Mouse (Mus musculus) heart, embryonic 11.5 days (tissue): ENCODE data around the gene Ubxn2a. TPM values are rescaled to one million over a fixed set of nuclear protein-coding genes. Genes with fewer than 3 reads are reported as not detected.
A peak's percentile ranks its signal among the peaks of the same experiment; 100 is the strongest.
"Not testable (repeated sequence)": the region's sequence is repeated elsewhere in the genome, so short reads cannot be mapped to it uniquely, and the experiment has no call there.

Source experiments
- ATAC-seq: fragments of 200-750 bp; cut with Nextera tagmentation; replicated peaks from 2 replicates; pipeline ENCODE4 v1.8.0; 2017; ENCODE audit warnings: moderate library complexity; ENCODE audit not compliant: insufficient number of reproducible peaks, low FRiP score, low TSS enrichment
- H3K27ac ChIP-seq: fragments of 300-500 bp; sonication (generic); 2 replicates; pipeline ENCODE4 v1.5.1; 2014; ENCODE audit warnings: mild to moderate bottlenecking, low read depth, low read length
- H3K27me3 ChIP-seq: fragments of 300-500 bp; sonication (generic); 2 replicates; pipeline ENCODE4 v1.6.1; 2014; ENCODE audit warnings: mild to moderate bottlenecking, low read length, mixed read lengths; ENCODE audit not compliant: control insufficient read depth, insufficient read depth
- H3K36me3 ChIP-seq: fragments of 300-500 bp; sonication (generic); 2 replicates; pipeline ENCODE4 v1.6.1; 2014; ENCODE audit warnings: mild to moderate bottlenecking, low read length, moderate library complexity, mixed read lengths; ENCODE audit not compliant: control insufficient read depth, insufficient read depth
- H3K4me1 ChIP-seq: fragments of 300-500 bp; sonication (generic); 2 replicates; pipeline ENCODE4 v1.6.1; 2014; ENCODE audit warnings: low read length; ENCODE audit not compliant: control insufficient read depth, insufficient read depth
- H3K4me2 ChIP-seq: fragments of 300-500 bp; sonication (generic); 2 replicates; pipeline ENCODE4 v1.6.1; 2014; ENCODE audit warnings: mild to moderate bottlenecking, moderate library complexity
- H3K4me3 ChIP-seq: fragments of 300-500 bp; sonication (generic); 2 replicates; pipeline ENCODE4 v1.5.1; 2014; ENCODE audit warnings: low read depth, low read length
- H3K9ac ChIP-seq: fragments of 300-500 bp; sonication (generic); 2 replicates; pipeline ENCODE4 v1.6.1; 2014; ENCODE audit warnings: mild to moderate bottlenecking, low read depth, low read length, moderate library complexity
- H3K9me3 ChIP-seq: fragments of 300-500 bp; sonication (generic); replicated peaks from 2 replicates; pipeline ENCODE4 v1.6.1; 2016; ENCODE audit warnings: low read length; ENCODE audit not compliant: control insufficient read depth
- WGBS: fragments of 180-500 bp; shearing (Covaris S2); extraction: QIAGEN DNeasy Blood & Tissue Kit; methylation state at CpG from one replicate; pipeline ENCODE4 v1.1.7; 2014; ENCODE audit not compliant: insufficient replicate concordance; 5-methylcytosine and 5-hydroxymethylcytosine counted together
- polyA plus RNA-seq: library from polyadenylated mRNA; unstranded; fragments of >200 nt; fragmentation: Nextera tagmentation; extraction: Ambion mirVana; gene quantifications from 2 replicates; pipeline ENCODE4 v1.2.1, GENCODE M21; 2014

Gene Ubxn2a
- polyA plus RNA-seq, 1 experiment from 2014 or later = 30.6 TPM

DNA sequence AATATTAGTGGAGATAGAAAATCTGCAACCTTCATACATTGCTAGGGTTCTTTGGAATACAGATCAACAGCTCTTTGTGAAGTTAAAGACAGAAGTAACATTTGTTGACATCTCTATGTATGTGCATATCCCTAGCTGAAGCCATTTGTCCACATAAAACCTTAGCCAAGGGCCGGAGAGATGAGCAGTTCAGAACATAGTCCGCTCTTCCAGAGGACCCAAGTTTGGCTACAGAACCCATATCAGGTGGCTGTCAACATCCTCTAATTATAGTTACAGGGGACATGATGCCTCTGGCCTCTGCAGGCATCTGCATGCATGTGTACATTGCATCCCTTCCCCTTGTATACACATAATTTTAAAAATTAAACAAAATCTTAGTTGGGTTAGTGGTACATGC lies 18.3 kb downstream of the Ubxn2a start:
- H3K27me3 ChIP-seq = no peaks in the 10 kb centered on the region
- H3K4me2 ChIP-seq = no peak overlapping the region
- no peaks in the 10 kb centered on the region for H3K9me3 ChIP-seq
- no peak overlapping the region for H3K27ac ChIP-seq
- no peak overlapping the region for H3K4me3 ChIP-seq
- peaks cover 5% of the 10 kb centered on the region; the same call in 1 of the 2 replicates for H3K4me1 ChIP-seq
- H3K9ac ChIP-seq = no peak overlapping the region
- WGBS = 54% methylated on average over 2 of the region's 2 CpGs
- no peaks in the 10 kb centered on the region for H3K36me3 ChIP-seq
- ATAC-seq = no peak

DNA sequence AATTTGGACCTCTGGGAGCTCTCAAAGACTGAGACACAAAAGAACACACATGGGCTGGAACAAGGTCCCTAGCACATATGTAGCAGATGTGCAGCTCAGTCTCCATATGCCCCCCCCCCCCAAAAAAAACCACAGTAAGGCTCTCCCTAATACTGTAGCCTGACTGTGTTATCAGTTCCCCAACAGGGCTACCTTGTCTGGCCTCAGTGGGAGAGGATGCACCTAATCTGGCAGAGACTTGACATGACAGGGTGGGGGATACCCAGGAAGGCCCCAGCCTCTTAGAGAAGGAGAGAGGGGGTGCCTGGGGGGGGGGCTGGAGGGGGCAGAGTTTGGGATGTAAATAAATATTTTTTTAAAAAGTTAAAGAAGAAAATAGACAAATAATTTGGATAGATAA lies 18.8 kb downstream of the Ubxn2a start:
- no peak for ATAC-seq
- Histone ChIP-seq H3K27me3 (no peaks in the 10 kb centered on the region), H3K36me3 (no peaks in the 10 kb centered on the region), H3K9me3 (no peaks in the 10 kb centered on the region), H3K4me1 (peaks cover 5% of the 10 kb centered on the region; the same call in 1 of the 2 replicates), H3K4me3 (no peak overlapping the region), H3K27ac (no peak overlapping the region), H3K9ac (no peak overlapping the region), H3K4me2 (no peak overlapping the region)

DNA sequence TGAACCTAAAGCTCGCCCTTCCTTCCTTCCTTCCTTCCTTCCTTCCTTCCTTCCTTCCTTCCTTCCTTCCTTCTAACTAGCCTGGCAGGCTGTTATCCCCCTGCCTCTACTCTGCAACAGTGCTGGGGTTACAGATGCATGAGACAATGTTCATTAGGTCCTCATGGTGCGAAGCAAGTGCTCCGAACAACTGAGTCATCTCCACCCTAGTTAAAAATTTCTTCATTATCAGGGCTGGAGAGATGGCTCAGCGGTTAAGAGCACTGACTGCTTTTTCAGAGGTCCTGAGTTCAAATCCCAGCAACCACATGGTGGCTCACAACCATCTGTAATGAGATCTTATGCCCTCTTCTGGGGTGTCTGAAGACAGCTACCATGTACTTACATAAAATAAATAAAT lies 20.9 kb downstream of the Ubxn2a start:
- 94% methylated on average over 4 of the region's 4 CpGs for WGBS
- not testable (repeated sequence) for H3K9me3 ChIP-seq, H3K4me1 ChIP-seq, H3K4me2 ChIP-seq, H3K9ac ChIP-seq, H3K36me3 ChIP-seq, H3K4me3 ChIP-seq, ATAC-seq, H3K27ac ChIP-seq, H3K27me3 ChIP-seq

DNA sequence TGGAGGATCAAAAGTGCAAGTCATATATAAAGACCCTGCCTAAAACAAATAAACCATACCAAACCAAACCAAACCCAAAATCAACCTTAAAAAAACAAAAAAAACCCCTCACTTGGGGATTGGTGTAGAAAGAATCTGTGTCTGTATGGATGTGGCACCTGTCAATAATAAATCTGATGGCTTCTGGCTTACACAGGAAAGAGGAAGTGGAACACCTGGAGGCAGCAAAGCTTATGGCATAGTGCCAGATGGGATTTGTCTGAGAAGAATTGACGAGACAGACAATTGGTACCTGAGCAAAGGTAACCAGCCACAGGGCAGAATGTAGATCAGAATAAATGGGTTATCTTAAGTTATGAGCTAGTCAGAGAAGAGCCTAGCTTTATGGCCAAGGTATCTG lies 22.4 kb downstream of the Ubxn2a start:
- Histone ChIP-seq H3K9ac (no peak overlapping the region), H3K36me3 (peaks cover 2% of the 10 kb centered on the region; the same call in 1 of the 2 replicates), H3K27ac (no peak overlapping the region), H3K4me1 (peaks cover 5% of the 10 kb centered on the region; the same call in 1 of the 2 replicates), H3K4me2 (no peak overlapping the region), H3K27me3 (no peaks in the 10 kb centered on the region), H3K9me3 (no peaks in the 10 kb centered on the region), H3K4me3 (no peak overlapping the region)
- WGBS = 80% methylated on average over 1 of the region's 1 CpGs
- ATAC-seq = no peak

DNA sequence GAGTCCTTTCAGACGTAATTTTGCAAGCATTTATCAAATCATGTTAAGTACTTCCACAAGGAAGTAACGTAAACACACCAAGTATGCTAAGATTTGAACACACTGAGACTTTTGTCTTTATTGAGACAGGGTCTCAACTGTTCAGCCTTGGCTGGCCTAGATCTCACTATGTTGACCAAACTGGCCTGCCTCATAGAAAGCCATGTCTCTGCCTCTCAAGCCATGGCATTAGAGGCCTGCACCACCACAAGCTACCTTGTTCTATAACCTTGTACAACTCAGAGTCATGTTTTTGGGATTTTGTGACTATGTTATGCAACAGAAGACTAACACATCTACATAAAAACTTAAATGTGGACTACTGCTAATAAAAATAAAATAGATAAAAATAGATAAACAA lies 25.4 kb downstream of the Ubxn2a start:
- H3K27ac ChIP-seq = no peak overlapping the region
- H3K27me3 ChIP-seq = no peaks in the 10 kb centered on the region
- no peak for ATAC-seq
- H3K4me3 ChIP-seq = no peak overlapping the region
- H3K9me3 ChIP-seq = no peaks in the 10 kb centered on the region
- no peaks in the 10 kb centered on the region for H3K4me1 ChIP-seq
- WGBS = 81% methylated on average over 2 of the region's 2 CpGs
- peaks cover 5% of the 10 kb centered on the region for H3K36me3 ChIP-seq
- H3K9ac ChIP-seq = no peak overlapping the region
- H3K4me2 ChIP-seq = no peak overlapping the region

DNA sequence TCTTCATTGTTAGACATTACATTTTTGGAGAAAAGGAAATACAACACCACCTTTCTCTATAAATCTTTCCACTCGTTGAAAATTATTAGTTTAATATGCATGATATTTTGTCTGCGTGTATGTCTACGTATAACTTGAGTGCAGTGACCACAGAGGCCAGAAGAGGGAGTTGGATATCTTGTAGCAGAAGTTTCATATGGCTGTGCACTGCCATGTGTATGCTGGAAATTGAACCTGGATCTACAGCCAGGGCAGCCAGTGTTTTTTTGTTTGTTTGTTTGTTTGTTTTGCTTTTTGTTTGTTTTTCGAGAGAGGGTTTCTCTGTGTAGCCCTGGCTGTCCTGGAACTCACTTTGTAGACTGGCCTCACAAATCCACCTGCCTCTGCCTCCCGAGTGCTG lies 28.5 kb downstream of the Ubxn2a start:
- H3K9me3 ChIP-seq = no peaks in the 10 kb centered on the region
- WGBS = 92% methylated on average over 5 of the region's 5 CpGs
- no peak overlapping the region for H3K27ac ChIP-seq
- H3K4me1 ChIP-seq = peaks cover 8% of the 10 kb centered on the region; the same call in 1 of the 2 replicates
- no peak overlapping the region for H3K4me3 ChIP-seq
- no peak overlapping the region for H3K9ac ChIP-seq
- no peak overlapping the region for H3K4me2 ChIP-seq
- no peaks in the 10 kb centered on the region for H3K27me3 ChIP-seq
- ATAC-seq = no peak
- peaks cover 5% of the 10 kb centered on the region for H3K36me3 ChIP-seq

DNA sequence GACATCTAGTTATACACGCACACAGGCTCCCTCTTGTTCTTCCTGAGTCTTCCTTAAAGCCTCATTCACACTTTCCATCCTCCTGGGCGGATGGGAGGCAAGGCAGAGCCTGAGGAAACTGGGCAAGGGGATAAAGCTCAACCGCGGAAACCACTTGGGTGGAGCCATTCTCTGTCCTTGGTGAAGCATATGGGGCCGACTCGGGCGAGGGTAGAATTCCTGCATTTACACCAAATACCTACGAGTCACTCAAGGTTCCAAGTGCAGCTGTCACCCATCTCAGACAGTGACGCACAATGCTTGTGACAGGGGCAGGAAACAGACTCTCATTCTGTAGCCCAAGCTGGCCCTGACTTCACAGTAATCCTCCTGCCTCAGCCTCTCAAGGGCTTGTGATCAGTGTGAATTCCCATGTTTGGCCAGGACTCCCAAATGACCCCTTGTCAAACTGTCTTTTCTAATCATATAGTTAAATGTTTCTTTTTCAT lies 29.2 kb downstream of the Ubxn2a start:
- Histone ChIP-seq H3K4me2 (no peak overlapping the region), H3K9ac (no peak overlapping the region), H3K9me3 (no peaks in the 10 kb centered on the region), H3K27ac (no peak overlapping the region), H3K4me3 (no peak overlapping the region), H3K36me3 (peaks cover 5% of the 10 kb centered on the region), H3K27me3 (no peaks in the 10 kb centered on the region), H3K4me1 (peaks cover 13% of the 10 kb centered on the region; the same call in 1 of the 2 replicates)
- 59% methylated on average over 9 of the region's 9 CpGs for WGBS
- no peak for ATAC-seq

DNA sequence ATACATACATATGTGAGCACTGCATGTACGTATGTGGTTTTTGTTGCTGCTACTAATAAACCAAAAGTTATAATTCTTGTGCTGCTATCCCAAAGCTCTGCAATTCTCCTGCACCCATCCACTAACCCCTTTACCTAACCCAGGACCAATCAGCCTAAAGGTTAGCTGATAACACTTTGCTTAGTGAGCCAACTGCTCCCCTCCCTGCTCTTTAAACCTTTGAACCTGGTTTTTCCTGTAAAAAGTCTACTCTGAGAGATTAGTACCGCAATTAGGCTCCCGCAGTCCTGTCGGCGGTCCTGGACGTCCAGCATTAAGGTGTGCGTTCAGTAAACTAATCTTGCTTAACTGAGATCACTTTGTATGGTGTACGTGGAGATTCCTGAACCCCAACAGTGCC lies 31.9 kb downstream of the Ubxn2a start:
- H3K27ac ChIP-seq = no peak overlapping the region
- H3K4me1 ChIP-seq = peaks cover 20% of the 10 kb centered on the region; the same call in 1 of the 2 replicates
- ATAC-seq = no peak
- no peaks in the 10 kb centered on the region for H3K9me3 ChIP-seq
- H3K36me3 ChIP-seq = peaks cover 3% of the 10 kb centered on the region
- H3K27me3 ChIP-seq = no peaks in the 10 kb centered on the region
- H3K4me2 ChIP-seq = no peak overlapping the region
- WGBS = 83% methylated on average over 8 of the region's 8 CpGs
- no peak overlapping the region for H3K9ac ChIP-seq
- no peak overlapping the region for H3K4me3 ChIP-seq

DNA sequence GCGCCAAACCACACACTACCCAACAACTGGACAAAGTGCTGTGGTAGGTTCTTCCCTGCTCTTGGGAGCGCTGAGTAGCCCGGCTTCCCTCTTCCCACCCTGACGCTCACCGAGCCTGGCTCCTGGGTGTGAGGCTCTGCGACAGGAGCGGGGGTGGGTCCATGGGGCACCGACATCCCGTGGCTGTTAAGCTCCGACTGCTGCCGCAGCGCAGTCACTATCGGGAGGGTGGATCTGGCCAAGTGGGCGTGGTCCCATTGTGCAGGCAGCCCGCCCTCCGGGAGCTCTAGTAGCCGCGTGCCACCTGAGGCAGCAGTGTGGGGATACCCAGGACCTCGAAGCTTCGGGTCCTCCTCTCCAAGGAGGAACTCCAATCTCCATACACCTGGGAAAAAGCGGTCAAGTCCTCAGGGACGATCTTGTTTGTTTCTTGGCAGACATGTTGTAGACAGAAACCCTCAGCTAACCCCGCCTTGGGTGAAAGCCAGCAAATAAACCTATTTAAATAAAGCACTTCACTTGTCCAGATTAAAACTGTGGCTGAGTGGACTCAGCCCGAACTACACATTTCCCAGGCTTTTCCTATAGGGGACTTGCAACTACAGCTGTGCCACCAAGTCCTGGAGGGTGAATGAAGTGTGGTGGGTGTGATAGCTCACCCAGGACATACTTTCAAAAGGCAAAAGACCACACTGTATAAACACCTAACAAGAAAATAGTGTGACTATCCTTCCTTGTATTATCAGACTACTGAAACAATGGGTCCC lies 33.2 kb downstream of the Ubxn2a start, which contains the start of gene Mfsd2b:
TSS of gene Mfsd2b (minus strand) at position 199 of the 767 bp plus-strand sequence.
- Histone ChIP-seq H3K27ac (peak within 1 kb of the TSS; percentile 84), H3K4me1 (peaks cover 21% of the 10 kb centered on the region; the same call in 1 of the 2 replicates), H3K36me3 (peaks cover 2% of the 10 kb centered on the region; the same call in 1 of the 2 replicates), H3K9me3 (no peaks in the 10 kb centered on the region), H3K4me3 (peak within 1 kb of the TSS; percentile 42), H3K9ac (peak within 1 kb of the TSS; percentile 72), H3K4me2 (peak within 1 kb of the TSS; percentile 79), H3K27me3 (no peaks in the 10 kb centered on the region)
- WGBS = 4% methylated on average over 24 of the region's 24 CpGs
- ATAC-seq = peak; percentile 89
